8 mouse cellular contexts compared by ENCODE assay signal in the genomic region with DNA sequence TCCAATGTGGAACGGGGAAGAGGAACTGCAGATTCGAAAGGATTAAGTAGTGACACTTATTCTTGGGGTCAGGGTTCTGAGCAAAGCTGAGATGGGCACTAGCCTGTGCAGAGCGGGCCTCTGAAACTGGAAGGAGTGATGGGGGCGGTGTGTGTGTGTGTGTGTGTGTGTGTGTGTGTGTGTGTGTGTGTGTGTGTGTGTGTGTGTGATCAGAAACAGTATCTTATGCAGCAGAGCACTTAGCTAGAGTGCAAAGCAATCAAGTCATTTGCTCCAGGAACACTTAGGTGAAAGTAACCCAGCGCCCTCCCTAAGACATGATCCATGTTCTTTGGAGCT. TPM values are rescaled to one million over a fixed set of nuclear protein-coding genes. Genes with fewer than 3 reads are reported as not detected.
DNase-seq lines count a peak whose midpoint lies in the region; ATAC-seq and TF ChIP-seq lines count a peak whose summit lies in the region.

No protein-coding gene starts in this region.

- H3K79me2 ChIP-seq in CH12.LX (replicated peaks; ENCODE audit: control insufficient read depth, extremely low read depth, insufficient read depth, poor library complexity, severe bottlenecking), result peaks cover 50% of the 10 kb centered on the region

- H3K4me1 ChIP-seq in heart, embryonic 15.5 days (replicated peaks), result peaks cover 35% of the 10 kb centered on the region
- peaks cover 5 to 53% of the 10 kb centered on the region in 2 experiments for H3K4me1 ChIP-seq in CH12.LX (ENCODE audit: control insufficient read depth in 1 of 2, insufficient read depth in 2 of 2)
- peaks cover 13% of the 10 kb centered on the region for H3K4me1 ChIP-seq in intestine, embryonic 16.5 days (ENCODE audit: control insufficient read depth, insufficient read depth, low read length)

- H3K4me3 ChIP-seq in heart, embryonic 15.5 days, result peak overlapping the region; percentile 95
- peak overlapping the region; percentile 78 to 96 (median 90) for H3K4me3 ChIP-seq in CH12.LX (replicated peaks in 1 of 3; ENCODE audit: low read depth in 2 of 3, low read length in 2 of 3, poor library complexity in 1 of 3)
- peak overlapping the region; percentile 94 for H3K4me3 ChIP-seq in intestine, embryonic 16.5 days (ENCODE audit: low read length)

- H3K27me3 ChIP-seq in heart, embryonic 15.5 days, result no peaks in the 10 kb centered on the region
- H3K27me3 ChIP-seq in CH12.LX (replicated peaks), result no peaks in the 10 kb centered on the region
- H3K27me3 ChIP-seq in intestine, embryonic 16.5 days (replicated peaks; ENCODE audit: control insufficient read depth, insufficient read depth, low read length), result no peaks in the 10 kb centered on the region

- H3K27ac ChIP-seq in heart, embryonic 15.5 days, result peak overlapping the region; percentile 95
- peak overlapping the region; percentile 85 for H3K27ac ChIP-seq in CH12.LX (ENCODE audit: insufficient read depth, low read depth)
- H3K27ac ChIP-seq in intestine, embryonic 16.5 days (ENCODE audit: low read length), result peak overlapping the region; percentile 96

- 12% methylated on average over 4 of the region's 5 CpGs for WGBS in heart, embryonic 15.5 days
- WGBS in intestine, embryonic 16.5 days, result 10% methylated on average over 5 of the region's 5 CpGs

- dilution Hi-C loops in CH12.LX (cut with MboI; ENCODE audit: extremely low pct_ligation_motif_present, extremely low pct_unique_long_range_greater_than_20kb, low sequenced_read_pairs), result no loop called here

- no peaks in the 10 kb centered on the region for H3K36me3 ChIP-seq in heart, embryonic 15.5 days
- no peaks in the 10 kb centered on the region for H3K36me3 ChIP-seq in CH12.LX (replicated peaks in 1 of 2; ENCODE audit: control insufficient read depth in 1 of 2, insufficient read depth in 1 of 2, low read length in 1 of 2)
- no peaks in the 10 kb centered on the region for H3K36me3 ChIP-seq in intestine, embryonic 16.5 days (ENCODE audit: control insufficient read depth, insufficient read depth, low read length)

- no peak for DNase-seq in heart, adult 11 months
- DNase-seq in CH12.LX (ENCODE audit: extremely low read depth), result peak; percentile 59
- DNase-seq in natural killer cell, adult 2 months (ENCODE audit: low spot score in 2 of 2), result peak; percentile 39 to 44
- DNase-seq in layer of hippocampus, adult 18-20 months (ENCODE audit: low spot score in 2 of 2), result no peak
- DNase-seq in adrenal gland, postnatal 4 days (ENCODE audit: low spot score in 2 of 2), result no peak

- TF ChIP-seq CTCF in CH12.LX (conservative IDR thresholded peaks at IDR 0.05 in 1 of 2, IDR thresholded peaks at IDR 0.05 in 1 of 2; ENCODE audit: low read depth in 2 of 2, low read length in 2 of 2), result no peak

- H3K4me2 ChIP-seq in heart, embryonic 15.5 days, result peak overlapping the region; percentile 84
- H3K4me2 ChIP-seq in CH12.LX (ENCODE audit: insufficient read depth, low read depth, poor library complexity, severe bottlenecking), result peak overlapping the region; percentile 94
- peak overlapping the region; percentile 71 for H3K4me2 ChIP-seq in intestine, embryonic 16.5 days (ENCODE audit: low read depth, low read length)

- in situ Hi-C loops in CH12.LX (cut with MboI; ENCODE audit: low pct_ligation_motif_present, low pct_unique_long_range_greater_than_20kb, low sequenced_read_pairs), result loop anchor here (5.0 kb wide), 2 partner anchors 40 to 70 kb away; no protein-coding TSS in a partner anchor

- H3K9me3 ChIP-seq in heart, embryonic 15.5 days (replicated peaks), result no peaks in the 10 kb centered on the region
- no peaks in the 10 kb centered on the region for H3K9me3 ChIP-seq in CH12.LX (replicated peaks; ENCODE audit: low read length)
- no peaks in the 10 kb centered on the region for H3K9me3 ChIP-seq in intestine, embryonic 16.5 days (ENCODE audit: control insufficient read depth, low read length)

- ATAC-seq in heart, embryonic 15.5 days (replicated peaks; ENCODE audit: insufficient number of reproducible peaks, insufficient read depth, low FRiP score, low read depth), result no peak
- ATAC-seq in common myeloid progenitor, adult 5-6 weeks (replicated peaks; ENCODE audit: low read depth, poor library complexity, severe bottlenecking), result 0 out of 2 replicates have a peak, but pooled peaks have one; percentile 2
- ATAC-seq in intestine, embryonic 16.5 days, result no peak

- TF ChIP-seq POLR2A in CH12.LX (IDR thresholded peaks at IDR 0.05; ENCODE audit: low read depth, low read length), result no peak; the same call in 1 of the 2 replicates

- peak overlapping the region; percentile 86 for H3K9ac ChIP-seq in heart, embryonic 15.5 days
- H3K9ac ChIP-seq in CH12.LX (ENCODE audit: insufficient read depth, low read depth), result peak overlapping the region; percentile 86
- peak overlapping the region; percentile 90 for H3K9ac ChIP-seq in intestine, embryonic 16.5 days (ENCODE audit: low read depth, low read length)

- no peak; the same call in 1 of the 2 replicates for TF ChIP-seq RAD21 in CH12.LX (IDR thresholded peaks at IDR 0.05; ENCODE audit: low read depth, low read length)

- peak; percentile 55 for TF ChIP-seq EP300 in CH12.LX (IDR thresholded peaks at IDR 0.05; ENCODE audit: low read length)

TF ChIP-seq in CH12.LX, 34 proteins besides CTCF, POLR2A, EP300 and RAD21:
- TF ChIP-seq ZNF384 (IDR thresholded peaks at IDR 0.05; ENCODE audit: low read depth, low read length), result no peak
- peak; percentile 69; the same call in 1 of the 2 replicates for TF ChIP-seq MEF2A (IDR thresholded peaks at IDR 0.05; ENCODE audit: borderline replicate concordance, low read depth, low read length)
- TF ChIP-seq NRF1 (IDR thresholded peaks at IDR 0.05; ENCODE audit: low read depth, low read length), result no peak; the same call in 1 of the 2 replicates
- peak; percentile 47 for TF ChIP-seq BHLHE40 (IDR thresholded peaks at IDR 0.05; ENCODE audit: low read depth, low read length)
- TF ChIP-seq GABPA (IDR thresholded peaks at IDR 0.05; ENCODE audit: insufficient replicate concordance, low read depth, low read length), result no peak
- TF ChIP-seq HCFC1 (IDR thresholded peaks at IDR 0.05; ENCODE audit: low read depth, low read length), result peak; percentile 46
- TF ChIP-seq ELF1 (IDR thresholded peaks at IDR 0.05; ENCODE audit: low read depth, low read length), result peak; percentile 39
- TF ChIP-seq ETS1 (conservative IDR thresholded peaks at IDR 0.05; ENCODE audit: low read depth, low read length), result peak; percentile 44; the same call in 1 of the 2 replicates
- TF ChIP-seq SIN3A (IDR thresholded peaks at IDR 0.05; ENCODE audit: low read length), result no peak
- no peak; the same call in none of the 2 replicates for TF ChIP-seq MXI1 (IDR thresholded peaks at IDR 0.05; ENCODE audit: low read depth, low read length)
- TF ChIP-seq RCOR1 (conservative IDR thresholded peaks at IDR 0.05; ENCODE audit: low read depth, low read length), result peak; percentile 75; the same call in 1 of the 2 replicates
- peak; percentile 24; the same call in 1 of the 2 replicates for TF ChIP-seq SMC3 (IDR thresholded peaks at IDR 0.05; ENCODE audit: low read depth, low read length)
- TF ChIP-seq TBP (conservative IDR thresholded peaks at IDR 0.05; ENCODE audit: low read depth, low read length), result no peak
- no peak for TF ChIP-seq JUN (IDR thresholded peaks at IDR 0.05; ENCODE audit: insufficient read depth, low read depth, low read length)
- TF ChIP-seq IRF4 (IDR thresholded peaks at IDR 0.05; ENCODE audit: low read depth, low read length), result peak; percentile 86
- TF ChIP-seq CHD2 (IDR thresholded peaks at IDR 0.05; ENCODE audit: low read length), result peak; percentile 64; the same call in 1 of the 2 replicates
- no peak for TF ChIP-seq USF1 (IDR thresholded peaks at IDR 0.05; ENCODE audit: low read depth, low read length)
- TF ChIP-seq MAZ (IDR thresholded peaks at IDR 0.05; ENCODE audit: low read depth, low read length), result peak; percentile 92
- TF ChIP-seq E2F4 (IDR thresholded peaks at IDR 0.05; ENCODE audit: insufficient replicate concordance, low read depth, low read length), result no peak
- peak; percentile 68 for TF ChIP-seq MAX (IDR thresholded peaks at IDR 0.05; ENCODE audit: low read length)
- TF ChIP-seq CHD1 (IDR thresholded peaks at IDR 0.05; ENCODE audit: low read depth, low read length), result peak; percentile 52; the same call in 1 of the 2 replicates

RNA-seq across cellular contexts. Expression of gene Ppp3ca, which starts 2.0 kb away (rescaled TPM):
- 47.6 and 49.0 TPM in 2 replicates for polyA plus RNA-seq in heart, embryonic 15.5 days (2015; fragmentation: Nextera tagmentation; extraction: Ambion mirVana)
- total RNA-seq in CH12.LX (2012; rRNA removed), result 63.4 and 71.7 TPM in 2 replicates
- total RNA-seq in CH12.LX (2014; rRNA removed), result 143 and 153 TPM in 2 replicates
- polyA plus RNA-seq in CH12.LX (2012; ENCODE audit: insufficient read length, low read depth), result 130 and 134 TPM in 2 replicates
- total RNA-seq in common myeloid progenitor, adult 5-6 weeks (2017), result 35.6 and 45.0 TPM in 2 replicates
- 33.6 and 35.0 TPM in 2 replicates for polyA plus RNA-seq in intestine, embryonic 16.5 days (2015; fragmentation: Nextera tagmentation; extraction: Ambion mirVana)
- total RNA-seq in layer of hippocampus, adult 18-20 months (2021), result 1,000 to 10,000 TPM; 1,235 to 1,382 TPM
- 10 to 100 TPM; 62.0 to 63.1 TPM for total RNA-seq in adrenal gland, postnatal 4 days (2021)

Comparison
In these comparisons a context has a peak if more than half of its experiments do, and no peak if none do; other contexts are left out.
1. DNase-seq: peak in CH12.LX (single experiment) and natural killer cell, adult 2 months (2 of 2); none in heart, adult 11 months (single experiment), layer of hippocampus, adult 18-20 months (0 of 2) and adrenal gland, postnatal 4 days (0 of 2).
2. RNA of gene Ppp3ca, which starts 2.0 kb away (total RNA-seq): 1,235 to 1,382 TPM in layer of hippocampus, adult 18-20 months; 63.4 to 153 TPM in CH12.LX, 62.0 to 63.1 TPM in adrenal gland, postnatal 4 days and 35.6 to 45.0 TPM in common myeloid progenitor, adult 5-6 weeks; every median in the first group is over 4 times any median in the second.
3. Peak in every context shown above with its lines, with median percentiles within 50 percentile points of each other: H3K27ac ChIP-seq, H3K4me2 ChIP-seq, H3K4me3 ChIP-seq and H3K9ac ChIP-seq.